Mouse (Mus musculus): Measurements from ENCODE around the gene Sh2b1. TPM values are rescaled to one million over a fixed set of nuclear protein-coding genes. Genes with fewer than 3 reads are reported as not detected.
A peak's percentile ranks its signal among the peaks of the same experiment; 100 is the strongest.
"Not testable (repeated sequence)": the region's sequence is repeated elsewhere in the genome, so short reads cannot be mapped to it uniquely, and the experiment has no call there.

The Sh2b1 gene
- polyA plus RNA-seq, 1 experiment = 146 TPM

DNA sequence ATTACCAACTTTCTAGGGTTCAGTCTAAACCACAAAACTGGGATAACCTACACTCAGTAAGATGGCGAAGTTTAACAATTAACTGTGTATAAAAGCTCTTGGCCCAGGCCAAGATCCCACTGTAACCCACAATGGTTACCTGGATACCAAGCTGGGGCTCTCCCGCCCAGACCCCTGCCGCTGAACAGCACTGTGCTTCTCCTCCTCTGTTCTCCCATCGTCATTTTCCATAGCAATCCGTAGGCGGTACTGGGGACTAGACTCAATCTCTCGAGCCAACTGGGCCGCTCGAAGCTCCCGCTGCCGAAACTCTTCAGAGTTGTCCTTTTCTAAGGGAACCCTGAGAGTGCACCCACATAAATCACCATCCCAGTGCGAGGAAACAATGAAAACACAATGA is 22.7 kb upstream of the Sh2b1 start:
- 97% methylated on average over 12 of the region's 12 CpGs for WGBS
- TF ChIP-seq POLR2A (IDR thresholded peaks at IDR 0.05; ENCODE audit: control insufficient read depth, extremely low read depth, insufficient read depth, low read length, poor library complexity) = no peak
- no peak for TF ChIP-seq CTCF (IDR thresholded peaks at IDR 0.05; ENCODE audit: borderline replicate concordance, control insufficient read depth, extremely low read depth, insufficient read depth, low read length, poor library complexity)

DNA sequence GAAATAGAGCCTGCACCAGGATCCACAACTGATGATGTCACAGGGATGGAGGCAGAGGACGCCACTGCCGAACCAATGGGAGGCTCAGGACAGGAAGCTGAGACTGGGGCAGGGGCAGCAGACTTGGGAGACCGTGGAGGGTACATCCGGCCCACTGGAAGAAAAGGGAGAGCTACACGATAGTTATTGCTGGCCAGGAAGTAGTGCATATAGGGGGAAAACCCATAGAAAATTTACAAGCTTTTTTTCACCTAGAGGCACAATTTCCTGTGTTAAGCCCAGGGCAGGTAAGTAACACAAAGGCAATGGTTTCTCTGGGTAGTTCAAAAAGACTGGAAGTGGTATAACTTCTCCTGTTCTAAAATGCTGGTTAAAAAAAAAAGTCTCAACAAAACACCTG is 21.3 kb upstream of the Sh2b1 start:
- H3K27me3 ChIP-seq (ENCODE audit: control insufficient read depth, insufficient read depth, low read length) = no peaks in the 10 kb centered on the region
- peaks cover 97% of the 10 kb centered on the region for H3K36me3 ChIP-seq (ENCODE audit: control insufficient read depth, insufficient read depth, low read length)
- no peak overlapping the region for H3K27ac ChIP-seq (ENCODE audit: control insufficient read depth, insufficient read depth, low read length)
- H3K4me3 ChIP-seq (ENCODE audit: control insufficient read depth, insufficient read depth, low read length) = no peak overlapping the region
- 95% methylated on average over 5 of the region's 5 CpGs for WGBS
- H3K4me1 ChIP-seq (replicated peaks; ENCODE audit: control insufficient read depth, insufficient read depth, low read length) = peaks cover 2% of the 10 kb centered on the region; the same call in 1 of the 2 replicates
- no peak for TF ChIP-seq POLR2A (IDR thresholded peaks at IDR 0.05; ENCODE audit: control insufficient read depth, extremely low read depth, insufficient read depth, low read length, poor library complexity)
- no peak for TF ChIP-seq CTCF (IDR thresholded peaks at IDR 0.05; ENCODE audit: borderline replicate concordance, control insufficient read depth, extremely low read depth, insufficient read depth, low read length, poor library complexity)
- DNase-seq = no peak

More for the DNA sequence above, 22.7 kb upstream of the Sh2b1 start:
- H3K4me3 ChIP-seq (ENCODE audit: control insufficient read depth, insufficient read depth, low read length) = no peak overlapping the region
- H3K27me3 ChIP-seq (ENCODE audit: control insufficient read depth, insufficient read depth, low read length) = no peaks in the 10 kb centered on the region
- no peak overlapping the region for H3K27ac ChIP-seq (ENCODE audit: control insufficient read depth, insufficient read depth, low read length)
- DNase-seq = no peak
- H3K4me1 ChIP-seq (replicated peaks; ENCODE audit: control insufficient read depth, insufficient read depth, low read length) = peaks cover 2% of the 10 kb centered on the region
- H3K36me3 ChIP-seq (ENCODE audit: control insufficient read depth, insufficient read depth, low read length) = peaks cover 82% of the 10 kb centered on the region

DNA sequence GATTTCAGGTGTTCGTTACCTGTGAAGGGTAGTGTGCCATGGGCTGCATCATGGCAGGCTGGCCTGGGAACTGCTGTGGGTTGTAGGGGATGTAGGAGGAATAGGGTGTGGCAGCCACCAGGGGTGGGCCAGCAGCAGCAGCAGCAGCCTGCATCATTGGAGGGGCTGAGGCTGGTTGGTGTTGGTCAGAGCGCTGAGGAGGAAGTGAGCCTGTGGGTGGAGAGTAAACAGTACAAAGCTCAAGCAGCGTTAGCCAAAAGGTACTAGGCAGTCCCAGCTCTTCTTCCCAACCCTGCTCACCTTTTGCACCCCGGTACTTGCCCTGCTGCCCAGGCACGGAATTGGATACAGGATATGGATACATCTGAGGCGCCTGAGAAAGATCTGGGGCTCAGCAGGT is 18.9 kb upstream of the Sh2b1 start:
- peaks cover 86% of the 10 kb centered on the region for H3K36me3 ChIP-seq (ENCODE audit: control insufficient read depth, insufficient read depth, low read length)
- no peak for DNase-seq
- H3K27me3 ChIP-seq (ENCODE audit: control insufficient read depth, insufficient read depth, low read length) = no peaks in the 10 kb centered on the region
- no peak overlapping the region for H3K4me3 ChIP-seq (ENCODE audit: control insufficient read depth, insufficient read depth, low read length)
- 95% methylated on average over 6 of the region's 6 CpGs for WGBS
- TF ChIP-seq POLR2A (IDR thresholded peaks at IDR 0.05; ENCODE audit: control insufficient read depth, extremely low read depth, insufficient read depth, low read length, poor library complexity) (no peak), CTCF (IDR thresholded peaks at IDR 0.05; ENCODE audit: borderline replicate concordance, control insufficient read depth, extremely low read depth, insufficient read depth, low read length, poor library complexity) (no peak)
- H3K27ac ChIP-seq (ENCODE audit: control insufficient read depth, insufficient read depth, low read length) = no peak overlapping the region
- H3K4me1 ChIP-seq (replicated peaks; ENCODE audit: control insufficient read depth, insufficient read depth, low read length) = no peaks in the 10 kb centered on the region; the same call in 1 of the 2 replicates

GRCm38 (mm10) chr7:126491973-126492372 is 16.7 kb upstream of the Sh2b1 start:
- Histone ChIP-seq H3K27me3 (ENCODE audit: control insufficient read depth, insufficient read depth, low read length) (no peaks in the 10 kb centered on the region), H3K4me3 (ENCODE audit: control insufficient read depth, insufficient read depth, low read length) (no peak overlapping the region), H3K4me1 (replicated peaks; ENCODE audit: control insufficient read depth, insufficient read depth, low read length) (peaks cover 7% of the 10 kb centered on the region), H3K27ac (ENCODE audit: control insufficient read depth, insufficient read depth, low read length) (no peak overlapping the region), H3K36me3 (ENCODE audit: control insufficient read depth, insufficient read depth, low read length) (peaks cover 64% of the 10 kb centered on the region)
- TF ChIP-seq POLR2A (IDR thresholded peaks at IDR 0.05; ENCODE audit: control insufficient read depth, extremely low read depth, insufficient read depth, low read length, poor library complexity) = no peak
- no peak for TF ChIP-seq CTCF (IDR thresholded peaks at IDR 0.05; ENCODE audit: borderline replicate concordance, control insufficient read depth, extremely low read depth, insufficient read depth, low read length, poor library complexity)
- WGBS = 93% methylated on average over 11 of the region's 11 CpGs
- no peak for DNase-seq

DNA sequence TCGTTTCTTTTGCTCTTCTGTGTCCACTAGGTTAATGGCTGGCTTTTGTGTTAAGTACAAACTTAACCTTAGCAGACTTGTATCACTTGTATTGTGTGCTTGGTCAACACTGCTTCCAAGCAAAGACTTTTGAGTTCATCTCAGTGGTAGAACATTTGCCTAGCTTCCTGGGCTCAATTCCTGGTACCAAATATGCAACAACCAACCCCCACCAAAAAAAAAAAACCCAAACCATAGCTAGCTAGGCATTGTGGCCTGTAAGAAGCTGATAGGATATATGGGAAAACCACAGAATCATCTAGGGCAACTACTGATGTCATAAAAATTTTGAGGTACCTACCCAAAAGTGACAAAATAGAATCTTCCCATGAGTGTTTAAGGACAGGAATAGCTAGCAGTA is 15.8 kb upstream of the Sh2b1 start:
- H3K4me3 ChIP-seq (ENCODE audit: control insufficient read depth, insufficient read depth, low read length) = no peak overlapping the region
- no peak for DNase-seq
- TF ChIP-seq CTCF (IDR thresholded peaks at IDR 0.05; ENCODE audit: borderline replicate concordance, control insufficient read depth, extremely low read depth, insufficient read depth, low read length, poor library complexity) (no peak), POLR2A (IDR thresholded peaks at IDR 0.05; ENCODE audit: control insufficient read depth, extremely low read depth, insufficient read depth, low read length, poor library complexity) (no peak)
- 87% methylated on average over 1 of the region's 1 CpGs for WGBS
- peaks cover 11% of the 10 kb centered on the region for H3K4me1 ChIP-seq (replicated peaks; ENCODE audit: control insufficient read depth, insufficient read depth, low read length)
- H3K27me3 ChIP-seq (ENCODE audit: control insufficient read depth, insufficient read depth, low read length) = no peaks in the 10 kb centered on the region
- H3K36me3 ChIP-seq (ENCODE audit: control insufficient read depth, insufficient read depth, low read length) = peaks cover 54% of the 10 kb centered on the region
- H3K27ac ChIP-seq (ENCODE audit: control insufficient read depth, insufficient read depth, low read length) = no peak overlapping the region

GRCm38 (mm10) chr7:126487617-126488385 is 12.6 kb upstream of the Sh2b1 start:
- not testable (repeated sequence) for H3K27ac ChIP-seq (ENCODE audit: control insufficient read depth, insufficient read depth, low read length)

DNA sequence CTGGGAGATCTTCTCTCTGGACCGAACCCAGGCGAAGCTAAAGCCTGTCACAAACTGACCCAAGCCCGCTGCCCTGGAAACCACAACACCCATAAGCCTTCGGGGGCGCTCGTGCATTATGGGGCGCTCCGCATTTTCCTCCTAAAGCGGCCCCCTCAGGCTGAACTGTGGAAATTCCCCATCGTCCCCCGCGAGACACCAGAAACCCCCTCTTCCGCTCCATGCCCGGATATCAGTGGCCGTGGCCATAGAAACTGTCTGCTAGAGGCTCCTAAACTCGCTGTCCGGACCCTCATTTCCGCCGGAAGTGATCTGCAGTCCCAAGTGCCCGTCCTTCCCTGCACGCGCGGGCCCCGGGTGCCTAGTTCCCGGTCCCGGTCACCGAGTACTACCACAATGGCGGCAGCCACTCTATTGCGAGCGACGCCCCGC is 11.8 kb upstream of the Sh2b1 start, which contains the start of gene Tufm:
Gene Tufm (plus strand): TSS at position 310 of the 432 bp plus-strand sequence.
- H3K27me3 ChIP-seq (ENCODE audit: control insufficient read depth, insufficient read depth, low read length) = no peaks in the 10 kb centered on the region
- H3K4me1 ChIP-seq (replicated peaks; ENCODE audit: control insufficient read depth, insufficient read depth, low read length) = peaks cover 15% of the 10 kb centered on the region
- peak within 1 kb of the TSS; percentile 70 for H3K4me3 ChIP-seq (ENCODE audit: control insufficient read depth, insufficient read depth, low read length)
- WGBS = under 1% methylated on average over 32 of the region's 32 CpGs
- TF ChIP-seq POLR2A (IDR thresholded peaks at IDR 0.05; ENCODE audit: control insufficient read depth, extremely low read depth, insufficient read depth, low read length, poor library complexity) = no peak
- TF ChIP-seq CTCF (IDR thresholded peaks at IDR 0.05; ENCODE audit: borderline replicate concordance, control insufficient read depth, extremely low read depth, insufficient read depth, low read length, poor library complexity) = peak; percentile 57; the same call in 1 of the 2 replicates
- peak within 1 kb of the TSS; percentile 68 for H3K27ac ChIP-seq (ENCODE audit: control insufficient read depth, insufficient read depth, low read length)
- H3K36me3 ChIP-seq (ENCODE audit: control insufficient read depth, insufficient read depth, low read length) = peaks cover 15% of the 10 kb centered on the region
- peak; percentile 94 for DNase-seq

More at GRCm38 (mm10) chr7:126487617-126488385, 12.6 kb upstream of the Sh2b1 start:
- peaks cover 11% of the 10 kb centered on the region for H3K4me1 ChIP-seq (replicated peaks; ENCODE audit: control insufficient read depth, insufficient read depth, low read length)
- 10% methylated on average over 25 of the region's 25 CpGs for WGBS
- peaks cover 22% of the 10 kb centered on the region for H3K36me3 ChIP-seq (ENCODE audit: control insufficient read depth, insufficient read depth, low read length)
- not testable (repeated sequence) for DNase-seq; H3K27me3 ChIP-seq (ENCODE audit: control insufficient read depth, insufficient read depth, low read length)
- peak overlapping the region; percentile 70 for H3K4me3 ChIP-seq (ENCODE audit: control insufficient read depth, insufficient read depth, low read length)

All from thymus, adult 2 months (tissue).